Mouse (Mus musculus) embryonic fibroblast, embryonic 13.5 days (primary cell): ENCODE measurements around the gene Gm21738. TPM values are rescaled to one million over a fixed set of nuclear protein-coding genes. Genes with fewer than 3 reads are reported as not detected.
"Not testable (repeated sequence)": the region's sequence is repeated elsewhere in the genome, so short reads cannot be mapped to it uniquely, and the experiment has no call there.

Experiments used
- H3K27ac ChIP-seq: 2 replicates; pipeline ENCODE4 v1.5.1; 2012; ENCODE audit warnings: low read length, control low read depth, inconsistent platforms; ENCODE audit not compliant: insufficient read depth
- H3K4me1 ChIP-seq: 2 replicates; pipeline ENCODE4 v1.6.1; 2011; ENCODE audit warnings: low read length; ENCODE audit not compliant: control insufficient read depth, insufficient read depth
- H3K4me3 ChIP-seq: 2 replicates; pipeline ENCODE4 v1.5.1; 2011; ENCODE audit warnings: mild to moderate bottlenecking, control low read depth, low read length; ENCODE audit not compliant: insufficient read depth
- polyA plus RNA-seq: library from polyadenylated mRNA; stranded (reverse); fragments of >200 nt; gene quantifications from 2 replicates; pipeline ENCODE4 v1.2.4, GENCODE M21; 2011; ENCODE audit warnings: low read depth; ENCODE audit not compliant: missing spikeins, insufficient read length

Gm21738 gene
- polyA plus RNA-seq = 0.75 and 2.6 TPM in 2 replicates

DNA sequence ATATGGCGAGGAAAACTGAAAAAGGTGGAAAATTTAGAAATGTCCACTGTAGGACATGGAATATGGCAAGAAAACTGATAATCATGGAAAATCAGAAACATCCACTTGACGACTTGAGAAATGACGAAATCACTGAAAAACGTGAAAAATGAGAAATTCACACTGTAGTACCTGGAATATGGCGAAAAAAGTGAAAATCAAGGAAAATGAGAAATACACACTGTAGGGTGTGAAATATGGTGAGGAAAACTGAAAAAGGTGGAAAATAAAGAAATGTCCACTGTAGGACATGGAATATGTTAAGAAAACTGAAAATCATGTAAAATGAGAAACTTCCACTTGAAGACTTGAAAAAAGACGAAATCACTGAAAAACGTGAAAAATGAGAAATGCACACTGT is at the start of gene Gm21738:
TSS of gene Gm21738 (minus strand) at position 101 of the 400 bp plus-strand sequence.
- H3K27ac ChIP-seq, H3K4me3 ChIP-seq, H3K4me1 ChIP-seq: not testable (repeated sequence)

DNA sequence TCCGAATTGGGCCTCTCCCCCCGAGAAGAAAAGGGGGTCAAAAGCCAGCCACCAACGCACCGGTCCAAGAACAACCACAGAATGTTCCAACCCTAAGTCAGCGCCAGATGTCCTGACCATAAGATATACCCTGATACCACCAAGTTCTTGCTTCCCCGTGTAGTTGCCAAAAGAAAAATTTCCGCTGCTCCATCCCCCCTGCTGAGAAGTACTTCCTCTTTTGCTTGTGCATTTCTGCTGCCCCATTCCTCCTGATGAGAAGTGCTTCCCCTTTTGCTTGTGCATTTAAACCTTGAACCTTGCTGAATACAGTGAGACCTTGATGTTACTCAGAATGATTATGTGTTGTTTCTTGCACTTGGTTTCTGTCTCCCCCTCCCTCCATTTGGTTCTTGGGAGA is 35.0 kb downstream of the Gm21738 start:
- not testable (repeated sequence) for H3K4me3 ChIP-seq, H3K4me1 ChIP-seq, H3K27ac ChIP-seq

Other genes with a start within 250 kb of the Gm21738 start
- gene Gm2244, start 131.0 kb upstream of the Gm21738 start, polyA plus RNA-seq = not detected in 2 replicates
- gene Gm2237, start 166.2 kb upstream of the Gm21738 start, polyA plus RNA-seq = 1.4 and 3.4 TPM in 2 replicates
- gene Gm5458, start 183.7 kb upstream of the Gm21738 start, polyA plus RNA-seq = not detected in 2 replicates